Mouse (Mus musculus) testis, adult 2 months (tissue): ENCODE data around the gene Calhm5. TPM values are rescaled to one million over a fixed set of nuclear protein-coding genes. Genes with fewer than 3 reads are reported as not detected.

Source experiments
- H3K27ac ChIP-seq: fragments of 200-500 bp; 2 replicates; pipeline ENCODE4 v1.5.1; 2012; ENCODE audit warnings: low read depth, low read length; ENCODE audit not compliant: control insufficient read depth, insufficient read depth
- H3K27me3 ChIP-seq: fragments of 200-500 bp; 2 replicates; pipeline ENCODE4 v1.6.1; 2012; ENCODE audit warnings: mild to moderate bottlenecking, low read length, moderate library complexity; ENCODE audit not compliant: control insufficient read depth, insufficient read depth
- H3K36me3 ChIP-seq: fragments of 200-500 bp; 2 replicates; pipeline ENCODE4 v1.6.1; 2012; ENCODE audit warnings: mild to moderate bottlenecking, low read length; ENCODE audit not compliant: control insufficient read depth, insufficient read depth
- H3K4me1 ChIP-seq: fragments of 200-500 bp; 2 replicates; pipeline ENCODE4 v1.6.1; 2012; ENCODE audit warnings: low read length; ENCODE audit not compliant: control insufficient read depth, insufficient read depth
- H3K4me3 ChIP-seq: fragments of 200-500 bp; 2 replicates; pipeline ENCODE4 v1.5.1; 2012; ENCODE audit warnings: low read depth, mild to moderate bottlenecking, low read length, moderate library complexity, mixed read lengths; ENCODE audit not compliant: control insufficient read depth
- CTCF ChIP-seq: fragments of 200-500 bp; IDR thresholded peaks from 2 replicates; pipeline ENCODE4 v1.5.1; 2012; ENCODE audit warnings: low read depth, mild to moderate bottlenecking, inconsistent platforms, low read length, moderate library complexity; ENCODE audit not compliant: control insufficient read depth, insufficient read depth, insufficient replicate concordance
- POLR2A ChIP-seq: fragments of 200-500 bp; IDR thresholded peaks from 2 replicates; pipeline ENCODE4 v1.6.1; 2012; ENCODE audit warnings: low read depth, mild to moderate bottlenecking, inconsistent platforms, low read length, moderate library complexity; ENCODE audit not compliant: control insufficient read depth
- polyA plus RNA-seq: library from polyadenylated mRNA; depleted of rRNA; stranded (reverse); fragments of >200 nt; gene quantifications from 2 replicates; pipeline ENCODE4 v1.2.3, GENCODE M21; 2012

Gene Calhm5
- polyA plus RNA-seq, 1 experiment: 0.02 TPM

- TF ChIP-seq CTCF (no peak), POLR2A (no peak)
- no peak overlapping the region for H3K27ac ChIP-seq
- H3K36me3 ChIP-seq: no peaks in the 10 kb centered on the region
- no peaks in the 10 kb centered on the region for H3K27me3 ChIP-seq
- peaks cover 3% of the 10 kb centered on the region; the same call in 1 of the 2 replicates for H3K4me1 ChIP-seq
- H3K4me3 ChIP-seq: no peak overlapping the region
These were observed 1.2 kb downstream of the Calhm5 start for GRCm38 (mm10) chr10:34095147-34095546.

GRCm38 (mm10) chr10:34091888-34092287, 4.4 kb downstream of the Calhm5 start:
- H3K4me3 ChIP-seq: no peak overlapping the region
- H3K36me3 ChIP-seq: no peaks in the 10 kb centered on the region
- H3K4me1 ChIP-seq: peaks cover 3% of the 10 kb centered on the region; the same call in 1 of the 2 replicates
- TF ChIP-seq CTCF (no peak), POLR2A (no peak)
- no peak overlapping the region for H3K27ac ChIP-seq
- H3K27me3 ChIP-seq: no peaks in the 10 kb centered on the region

GRCm38 (mm10) chr10:34090481-34090880, 5.8 kb downstream of the Calhm5 start:
- Histone ChIP-seq H3K27me3 (no peaks in the 10 kb centered on the region), H3K27ac (no peak overlapping the region), H3K4me1 (no peaks in the 10 kb centered on the region), H3K4me3 (no peak overlapping the region), H3K36me3 (no peaks in the 10 kb centered on the region)
- TF ChIP-seq CTCF: no peak
- no peak for TF ChIP-seq POLR2A

GRCm38 (mm10) chr10:34089517-34089916, 6.8 kb downstream of the Calhm5 start:
- no peaks in the 10 kb centered on the region for H3K4me1 ChIP-seq
- no peaks in the 10 kb centered on the region for H3K27me3 ChIP-seq
- H3K4me3 ChIP-seq: no peak overlapping the region
- no peaks in the 10 kb centered on the region for H3K36me3 ChIP-seq
- TF ChIP-seq POLR2A (no peak), CTCF (no peak)
- H3K27ac ChIP-seq: no peak overlapping the region

GRCm38 (mm10) chr10:34088515-34088914, 7.8 kb downstream of the Calhm5 start:
- H3K4me1 ChIP-seq: no peaks in the 10 kb centered on the region
- H3K27ac ChIP-seq: no peak overlapping the region
- TF ChIP-seq POLR2A (no peak), CTCF (no peak)

GRCm38 (mm10) chr10:34086514-34086913, 9.8 kb downstream of the Calhm5 start:
- Histone ChIP-seq H3K4me1 (no peaks in the 10 kb centered on the region), H3K4me3 (no peak overlapping the region), H3K36me3 (no peaks in the 10 kb centered on the region), H3K27me3 (no peaks in the 10 kb centered on the region), H3K27ac (no peak overlapping the region)
- TF ChIP-seq POLR2A: no peak
- TF ChIP-seq CTCF: no peak

More at GRCm38 (mm10) chr10:34088515-34088914, 7.8 kb downstream of the Calhm5 start:
- Histone ChIP-seq H3K27me3 (no peaks in the 10 kb centered on the region), H3K36me3 (no peaks in the 10 kb centered on the region), H3K4me3 (no peak overlapping the region)

GRCm38 (mm10) chr10:34074522-34075200, 21.7 kb downstream of the Calhm5 start:
- Histone ChIP-seq H3K4me1 (no peaks in the 10 kb centered on the region), H3K4me3 (no peak overlapping the region), H3K27me3 (no peaks in the 10 kb centered on the region), H3K27ac (no peak overlapping the region), H3K36me3 (no peaks in the 10 kb centered on the region)
- TF ChIP-seq CTCF: no peak
- no peak for TF ChIP-seq POLR2A
